Mouse (Mus musculus): ENCODE measurements around the gene Slc29a4.

Gene Slc29a4

DNA sequence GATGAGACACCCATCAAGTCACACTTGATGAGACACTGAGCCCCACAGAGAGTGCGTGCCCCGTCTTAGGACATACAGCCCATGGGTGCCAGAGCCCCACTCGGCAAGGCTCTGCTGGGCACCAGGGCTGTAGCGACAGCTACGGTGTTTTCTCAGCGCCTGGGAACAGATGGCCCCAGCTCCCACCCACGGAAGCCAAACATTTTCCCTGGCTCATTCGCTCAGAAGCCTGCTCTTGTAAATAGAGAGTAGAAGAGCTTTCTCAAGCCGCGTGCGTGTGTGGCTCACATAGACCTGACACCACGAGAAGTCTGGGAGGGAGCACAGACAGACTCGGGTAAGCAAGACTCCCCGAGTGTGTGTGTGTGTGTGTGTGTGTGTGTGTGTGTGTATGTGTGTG is at the start of gene Slc29a4:
TSS of gene Slc29a4 (plus strand) at position 265 of the 400 bp plus-strand sequence.
- CTCF ChIA-PET, result no interaction called here

DNA sequence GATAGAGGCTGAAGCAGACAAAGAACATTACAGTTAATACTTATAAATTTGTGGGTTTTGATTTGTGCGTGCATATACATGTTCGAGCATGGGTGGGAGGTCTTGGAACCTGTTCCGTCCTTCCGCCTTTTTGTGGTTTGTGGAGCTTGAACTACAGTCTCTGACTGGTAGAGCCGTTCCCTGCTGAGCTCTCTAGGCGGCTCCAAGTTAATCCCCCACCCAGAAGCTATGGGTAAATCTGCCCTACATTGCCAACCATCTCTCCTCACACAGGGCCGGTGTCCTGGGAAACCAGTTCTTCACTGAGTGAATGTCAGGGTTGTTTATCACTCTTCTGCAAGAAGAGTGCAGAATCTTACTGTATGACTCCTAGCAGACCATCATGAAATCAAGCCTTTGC is 44.1 kb upstream of the Slc29a4 start:
- CTCF ChIA-PET, result no interaction called here

DNA sequence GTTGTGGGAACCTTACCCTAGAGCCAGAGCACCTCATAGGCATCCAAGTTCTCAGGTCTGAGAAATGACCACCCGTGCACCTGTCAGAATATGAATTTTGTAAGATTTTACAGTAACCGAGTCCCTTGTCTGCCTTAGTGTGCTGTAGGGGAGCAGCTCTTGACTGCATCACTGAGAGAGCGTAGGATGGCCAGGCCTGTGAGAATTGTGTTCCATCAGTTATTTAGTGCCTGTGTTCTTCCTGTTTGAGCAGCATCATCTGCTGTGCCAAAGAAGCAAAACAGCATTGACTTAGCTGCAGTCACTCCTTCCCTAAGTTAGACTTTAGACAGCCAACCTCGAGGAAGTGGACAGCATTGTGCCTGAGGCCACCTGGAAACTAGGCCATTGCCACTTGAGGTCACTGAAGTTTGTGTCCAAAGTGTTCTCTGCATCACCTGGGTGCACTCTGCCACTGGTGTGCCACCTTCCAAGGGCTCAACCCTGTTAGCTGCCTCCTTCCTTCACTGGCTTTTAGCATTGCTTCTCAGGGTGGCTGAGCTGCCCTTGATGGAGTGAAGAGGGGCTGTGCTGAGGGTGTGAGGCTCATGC is 42.8 kb upstream of the Slc29a4 start:
- CTCF ChIA-PET, result interaction anchor here (0.5 kb wide), 1 partner anchor 93 kb away, joined by 6 read pairs; no protein-coding TSS in a partner anchor

DNA sequence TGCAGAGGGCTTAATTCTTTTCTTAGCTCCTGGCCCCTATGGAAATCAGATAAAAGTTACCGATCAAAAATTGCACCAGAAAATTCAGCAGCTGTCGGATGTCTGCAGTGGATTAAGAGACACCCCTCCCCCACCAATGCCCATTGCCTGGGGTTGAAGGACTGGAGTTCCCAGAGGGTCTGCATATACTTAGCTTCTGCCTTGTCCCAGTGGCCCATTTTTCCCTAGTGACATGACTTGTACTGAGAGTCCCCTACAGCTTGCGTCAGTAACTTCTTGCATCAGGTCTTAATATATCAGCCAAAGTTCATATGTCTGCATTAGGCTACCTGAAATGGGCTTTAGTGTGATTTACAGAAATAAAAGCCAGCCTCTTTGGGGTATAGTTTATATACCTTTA is 41.9 kb upstream of the Slc29a4 start:
- CTCF ChIA-PET, result interaction anchor here (0.6 kb wide), 1 partner anchor 342 kb away, joined by 3 read pairs; no protein-coding TSS in a partner anchor

DNA sequence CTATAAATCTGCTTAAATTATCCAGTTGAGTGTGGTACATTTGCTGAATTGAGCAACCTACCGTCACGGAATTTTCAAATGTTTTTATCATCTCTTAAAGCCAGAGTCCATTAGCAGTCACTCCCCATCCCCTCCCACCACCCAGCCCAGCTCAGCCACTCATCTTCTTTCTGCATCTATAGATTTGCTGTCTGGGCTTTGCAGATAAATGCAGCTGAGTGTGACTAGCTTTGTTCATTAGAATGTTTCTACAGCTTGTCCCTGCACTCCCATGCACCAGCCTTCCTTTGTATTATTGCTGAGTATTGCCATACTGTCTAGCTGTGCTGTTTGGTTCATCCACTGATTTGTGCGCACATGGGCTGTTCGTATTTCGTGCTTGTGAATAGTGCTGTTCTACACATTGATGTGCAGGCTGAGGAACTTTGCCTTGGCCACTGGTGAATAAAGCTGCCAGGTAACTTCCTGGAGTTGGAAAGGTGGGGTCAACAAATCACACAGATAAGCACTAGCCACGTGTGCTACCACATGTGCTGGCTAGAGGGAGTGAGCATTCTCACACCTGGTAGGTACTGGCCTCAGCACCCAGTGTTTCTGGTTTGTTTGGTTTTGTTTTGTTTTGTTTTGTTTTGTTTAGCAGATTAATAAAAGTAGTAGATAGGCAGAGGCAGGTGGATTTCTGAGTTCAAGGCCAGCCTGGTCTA is 41.4 kb upstream of the Slc29a4 start:
- CTCF ChIA-PET, result interaction anchor here (0.6 kb wide), 1 partner anchor 343 kb away, joined by 3 read pairs; no protein-coding TSS in a partner anchor

DNA sequence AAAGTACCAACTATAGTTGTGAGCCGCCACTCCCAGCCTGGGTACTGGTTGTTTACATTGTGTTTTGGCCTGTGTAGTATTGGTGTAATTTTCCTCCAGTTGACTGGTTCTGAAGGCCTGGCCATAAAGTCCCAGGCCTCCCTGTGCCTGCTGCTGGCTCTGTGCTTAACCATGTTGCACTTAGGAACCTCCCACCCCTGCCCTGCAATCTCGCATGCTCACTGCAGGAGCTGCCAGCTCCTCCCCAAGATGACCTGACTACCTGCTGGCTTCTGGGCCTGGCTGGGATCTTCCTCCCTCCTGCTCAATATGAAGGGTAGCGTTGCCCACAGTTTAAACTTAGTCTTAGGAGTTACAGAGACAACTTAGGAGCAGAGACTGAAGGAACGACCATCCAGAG is 40.0 kb upstream of the Slc29a4 start:
- CTCF ChIA-PET, result no interaction called here

DNA sequence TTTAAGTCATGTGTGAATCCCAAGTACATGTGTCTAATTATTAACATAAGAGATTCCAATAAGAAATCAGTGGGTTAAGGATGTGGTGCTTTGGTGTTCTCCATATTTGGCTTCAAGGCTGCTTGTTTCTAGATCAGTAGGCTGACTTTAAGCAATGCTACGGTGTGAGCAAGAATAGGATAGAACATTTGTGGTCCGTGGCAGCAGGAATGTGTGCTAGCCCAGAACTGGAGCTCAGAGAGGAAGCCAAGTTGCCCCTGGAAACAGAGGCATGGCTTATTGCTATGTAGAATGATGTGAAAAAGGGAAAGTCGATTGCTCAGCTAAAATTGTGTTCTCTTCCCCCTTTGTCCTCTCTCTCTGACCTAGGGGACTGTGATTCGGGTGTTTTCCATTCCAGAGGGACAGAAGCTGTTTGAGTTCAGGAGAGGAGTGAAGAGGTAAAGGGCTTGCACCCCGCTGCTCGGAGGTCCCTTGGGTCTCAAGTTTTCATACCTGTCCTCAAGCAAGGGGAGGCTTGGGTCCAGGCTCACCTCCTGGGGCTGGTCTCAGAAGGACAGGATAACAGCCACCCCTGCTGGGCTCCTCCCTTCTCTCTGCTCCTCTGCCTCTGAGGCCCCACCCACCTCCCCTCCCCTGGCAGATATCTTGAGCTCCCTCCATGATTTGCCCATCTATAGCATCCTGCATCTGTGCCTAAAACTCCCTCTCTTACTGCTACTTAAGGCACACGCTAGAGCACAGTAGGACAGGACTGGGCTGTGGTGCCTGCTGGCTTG is 31.5 kb upstream of the Slc29a4 start:
- CTCF ChIA-PET, result no interaction called here

DNA sequence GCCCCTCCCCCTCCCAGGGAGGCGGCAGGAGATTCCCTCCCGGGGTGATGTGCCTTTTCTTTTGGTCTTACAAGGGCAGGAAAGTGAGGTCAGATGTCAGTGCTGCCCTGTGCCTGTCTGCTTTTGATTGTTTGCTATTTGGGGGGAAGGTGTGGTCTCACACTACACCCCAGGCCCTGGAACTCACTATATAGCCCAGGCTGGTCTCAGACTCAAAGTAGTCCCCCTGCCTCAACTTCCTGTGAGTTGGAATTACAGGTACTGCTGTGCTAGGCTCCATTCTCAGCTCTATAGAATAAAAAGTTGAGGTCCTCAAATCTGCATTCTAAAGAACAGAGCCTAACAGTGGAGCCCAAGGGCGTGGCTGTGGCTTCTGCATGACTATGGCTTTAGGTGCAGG is 24.4 kb upstream of the Slc29a4 start:
- CTCF ChIA-PET, result interaction anchor here (0.7 kb wide), 1 partner anchor 224 kb away, joined by 3 read pairs; no protein-coding TSS in a partner anchor

DNA sequence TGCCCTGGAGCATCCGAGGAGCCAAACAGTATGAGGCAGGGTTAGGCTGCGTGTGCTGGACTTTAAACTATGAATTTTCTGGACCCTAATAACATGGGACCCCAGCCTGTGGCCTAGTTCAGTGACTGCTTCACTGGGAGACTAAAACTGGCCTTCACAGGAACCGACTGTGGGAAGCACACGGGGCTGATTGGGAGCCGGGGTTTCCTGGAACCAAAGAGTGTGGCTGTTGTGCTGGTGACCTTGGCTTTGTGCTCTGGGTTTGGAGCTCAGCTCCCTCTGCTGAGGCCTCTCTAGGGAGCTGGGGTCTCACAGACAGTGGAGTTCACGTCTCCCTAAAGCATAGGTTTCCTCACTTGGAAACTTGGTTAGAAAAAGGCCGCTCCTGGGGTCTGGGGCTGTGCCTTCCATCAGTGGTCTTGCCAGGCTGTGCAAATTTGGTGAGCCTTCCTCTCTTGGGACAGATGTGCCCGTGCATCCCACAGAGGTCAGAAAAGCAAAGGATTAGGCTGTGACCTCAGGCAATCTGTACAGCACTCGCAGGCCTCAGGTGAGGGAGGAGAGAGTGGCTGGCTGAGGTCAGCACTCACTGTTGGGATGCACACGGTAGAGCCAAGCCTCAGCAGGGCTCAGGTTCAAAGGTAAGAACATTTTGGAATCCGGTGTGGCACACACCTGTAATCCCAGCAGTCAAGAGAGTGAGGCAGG is 23.6 kb upstream of the Slc29a4 start:
- CTCF ChIA-PET, result interaction anchor here (0.7 kb wide), 1 partner anchor 223 kb away, joined by 3 read pairs; no protein-coding TSS in a partner anchor

DNA sequence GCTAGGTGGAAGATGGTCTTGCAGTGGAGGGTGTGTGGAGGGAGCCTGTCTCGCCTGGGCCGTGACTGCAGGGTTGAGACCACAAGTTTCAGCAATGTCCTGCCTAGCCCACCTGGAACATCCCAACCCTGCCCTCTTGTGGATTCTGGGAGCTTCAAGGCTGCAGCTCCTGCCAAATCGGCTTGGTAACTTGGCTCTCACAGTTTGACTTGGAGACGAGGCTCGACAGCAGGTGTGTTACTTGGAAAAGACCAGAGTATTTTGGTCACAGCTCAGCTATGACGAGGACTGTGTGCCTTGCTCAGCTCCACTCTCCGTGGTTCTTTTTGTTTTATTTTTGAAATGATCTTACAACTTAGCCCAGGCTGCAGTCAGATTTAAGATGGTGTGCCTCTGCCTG is 22.6 kb upstream of the Slc29a4 start:
- CTCF ChIA-PET, result no interaction called here

DNA sequence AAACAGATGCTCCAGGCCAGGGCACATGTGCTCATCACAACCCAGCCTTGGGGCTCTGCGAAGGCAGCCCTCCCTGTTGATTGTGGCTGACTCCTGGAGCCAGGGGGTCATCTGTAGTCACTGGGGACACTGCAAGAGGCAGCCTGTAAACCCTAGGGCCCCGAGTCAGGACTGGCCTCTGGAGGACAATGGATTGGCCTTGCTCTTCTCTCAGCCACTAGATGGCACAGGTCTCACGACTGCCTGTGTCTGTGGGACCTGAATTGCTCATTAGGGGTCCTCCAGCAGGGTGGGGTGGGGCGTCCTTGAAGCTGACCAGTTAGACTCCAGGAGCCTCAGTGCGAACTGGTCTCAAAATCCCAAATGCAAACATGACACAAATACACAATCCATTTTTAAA is 19.2 kb upstream of the Slc29a4 start:
- CTCF ChIA-PET, result no interaction called here

DNA sequence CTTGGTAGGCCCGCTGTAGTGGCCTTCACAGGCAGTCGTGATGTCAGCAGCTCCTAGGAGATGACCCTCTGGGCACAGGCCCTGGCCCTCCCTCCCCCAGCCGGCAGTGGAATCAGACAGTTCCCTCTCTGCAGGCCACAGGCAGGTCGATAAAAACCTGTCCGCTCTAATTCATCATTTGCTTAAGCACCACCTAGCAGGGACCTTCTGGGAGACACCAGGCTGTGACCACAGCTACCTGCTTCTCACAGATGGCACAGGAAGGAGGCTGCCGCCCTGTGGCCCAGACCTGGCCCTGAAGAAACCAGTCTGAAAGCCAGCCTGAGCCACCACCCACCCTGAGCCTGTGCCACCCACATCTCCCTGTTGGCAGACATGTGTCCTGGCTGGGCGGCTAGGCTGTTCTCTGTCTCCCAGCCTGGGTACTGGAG is 14.2 kb upstream of the Slc29a4 start:
- CTCF ChIA-PET, result no interaction called here

DNA sequence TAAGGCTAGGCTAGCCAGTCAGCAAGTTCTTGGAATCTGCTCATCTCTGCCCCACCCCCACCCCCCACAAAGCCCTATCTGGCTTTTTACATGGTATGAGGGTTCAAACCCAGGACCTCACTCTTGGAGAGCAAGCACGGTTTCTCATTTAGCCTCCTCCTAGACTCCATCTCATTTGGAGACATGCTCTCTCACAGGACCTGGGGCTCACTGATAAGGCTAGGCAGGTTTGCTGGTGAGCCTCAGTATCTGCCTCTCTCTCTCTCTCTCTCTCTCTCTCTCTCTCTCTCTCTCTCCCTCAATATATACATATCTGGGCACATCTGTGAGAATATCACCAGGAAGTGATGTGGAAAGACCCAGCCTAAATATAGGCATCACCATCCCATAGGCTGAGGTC is 13.2 kb upstream of the Slc29a4 start:
- CTCF ChIA-PET, result no interaction called here

DNA sequence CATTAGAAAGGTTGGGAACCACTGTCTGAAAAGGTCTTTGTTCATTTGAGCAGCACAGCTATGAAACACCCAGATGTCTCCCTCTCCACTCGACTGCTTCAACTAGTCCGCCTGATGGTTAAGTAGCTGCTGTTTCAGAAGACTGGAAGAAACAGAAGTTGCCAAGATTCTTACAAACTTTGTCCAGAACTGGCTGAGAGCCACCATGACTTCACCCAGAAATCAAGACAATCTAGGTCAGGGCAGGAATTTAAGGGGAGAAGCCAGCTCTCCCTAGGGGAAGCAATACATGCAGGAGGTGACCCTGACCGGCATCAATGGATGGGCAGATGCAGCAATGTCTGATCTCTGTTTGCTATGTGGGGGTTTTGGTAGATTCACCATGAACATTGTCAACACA is 10.4 kb upstream of the Slc29a4 start:
- CTCF ChIA-PET, result no interaction called here

DNA sequence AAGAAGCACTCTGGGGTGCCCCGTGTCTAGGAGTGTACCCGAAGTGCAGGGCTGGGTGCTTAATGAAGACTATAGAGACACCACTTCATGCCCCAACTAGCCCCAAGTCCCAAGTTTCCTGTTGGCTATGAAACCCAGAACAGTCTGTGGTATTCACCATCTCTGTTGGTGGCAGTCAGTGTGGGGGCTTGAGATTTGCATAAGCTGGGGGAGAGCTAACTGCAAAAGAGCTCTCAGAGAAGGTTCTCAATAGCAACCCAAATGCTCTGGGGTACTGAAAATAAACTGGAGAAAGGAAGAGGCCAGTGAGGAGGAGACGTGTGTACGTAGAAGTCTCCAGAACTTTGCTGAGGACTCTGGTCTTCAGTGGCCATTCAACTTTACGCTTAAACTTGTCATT is 9.8 kb upstream of the Slc29a4 start:
- CTCF ChIA-PET, result no interaction called here

DNA sequence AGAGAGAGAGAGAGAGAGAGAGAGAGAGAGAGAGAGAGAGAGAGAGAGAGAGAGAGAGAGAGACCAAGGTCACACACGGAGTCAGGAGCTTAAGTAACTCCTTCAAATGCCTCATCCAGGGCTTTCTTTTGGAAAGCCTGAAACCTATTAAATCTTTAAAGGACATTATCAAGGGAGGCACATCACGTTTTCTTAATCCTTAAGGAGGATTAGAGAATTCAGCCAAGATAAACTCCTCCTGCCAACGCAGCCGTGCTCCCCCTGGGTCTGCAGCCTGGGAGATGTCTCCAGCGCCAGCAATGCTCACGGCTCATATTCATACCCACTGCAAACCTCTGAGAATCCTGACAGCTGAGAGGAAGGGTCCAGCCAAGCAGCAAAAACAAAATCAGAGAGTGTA is 3.4 kb upstream of the Slc29a4 start:
- CTCF ChIA-PET, result interaction anchor here (0.6 kb wide), 1 partner anchor 128 kb away, joined by 5 read pairs; no protein-coding TSS in a partner anchor

DNA sequence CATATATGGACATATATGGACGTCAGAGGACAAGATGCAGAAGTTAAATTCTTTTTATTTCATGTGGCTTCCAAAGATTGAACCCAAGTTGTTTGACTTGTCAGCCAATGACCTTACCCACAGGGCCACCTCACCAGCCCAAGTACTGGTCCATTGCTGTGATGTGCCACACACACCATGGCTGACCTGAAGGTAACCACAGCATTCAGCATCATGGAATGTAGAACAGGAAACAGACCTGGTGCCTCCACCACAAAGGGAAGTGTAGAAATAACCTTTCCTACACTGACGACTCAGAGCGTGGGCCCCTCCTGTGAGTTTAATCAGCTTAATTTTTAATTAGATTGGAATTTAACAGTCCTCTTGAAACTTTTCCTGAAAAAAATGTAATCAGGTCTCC is 2.0 kb upstream of the Slc29a4 start:
- CTCF ChIA-PET, result no interaction called here

DNA sequence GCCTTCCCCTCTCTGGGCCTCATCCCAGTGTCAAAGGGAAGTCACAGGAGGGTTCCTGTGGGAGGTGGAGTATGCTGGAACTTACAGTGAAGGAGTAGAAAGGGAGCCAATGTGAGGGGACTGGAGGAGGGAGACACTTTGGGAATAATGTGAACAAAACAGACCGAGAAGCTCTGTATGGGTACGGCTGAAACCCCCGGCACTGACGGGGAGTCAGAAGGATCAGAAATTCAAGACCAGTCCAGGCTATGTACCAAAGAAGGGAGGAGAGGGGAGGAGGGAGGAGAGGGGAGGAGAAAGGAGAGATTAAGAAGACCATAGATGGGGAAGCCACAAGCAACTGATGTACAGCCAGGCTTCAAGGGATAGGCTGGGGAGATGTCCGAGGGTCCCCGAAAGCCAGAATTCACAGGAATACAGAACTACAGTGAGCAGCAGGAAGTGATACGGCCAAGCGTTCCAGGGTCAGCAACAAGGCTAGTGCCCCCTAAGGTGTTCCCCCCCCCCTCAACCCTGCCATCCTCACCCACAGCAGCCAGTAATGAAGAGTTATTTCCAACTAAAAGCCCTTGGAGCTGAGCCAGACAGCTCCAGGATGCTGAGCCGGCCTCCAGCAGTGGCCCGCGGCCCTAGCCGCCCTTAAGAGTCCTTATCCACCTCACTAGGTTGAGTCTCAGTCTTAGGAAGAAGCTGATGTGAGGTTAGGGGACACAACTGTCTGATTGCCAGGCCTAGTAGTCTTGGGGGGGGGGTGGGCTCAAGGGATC is 842 bp downstream of the Slc29a4 start:
- CTCF ChIA-PET, result interaction anchor here (0.6 kb wide), 1 partner anchor 821 kb away, joined by 14 read pairs; no protein-coding TSS in a partner anchor

DNA sequence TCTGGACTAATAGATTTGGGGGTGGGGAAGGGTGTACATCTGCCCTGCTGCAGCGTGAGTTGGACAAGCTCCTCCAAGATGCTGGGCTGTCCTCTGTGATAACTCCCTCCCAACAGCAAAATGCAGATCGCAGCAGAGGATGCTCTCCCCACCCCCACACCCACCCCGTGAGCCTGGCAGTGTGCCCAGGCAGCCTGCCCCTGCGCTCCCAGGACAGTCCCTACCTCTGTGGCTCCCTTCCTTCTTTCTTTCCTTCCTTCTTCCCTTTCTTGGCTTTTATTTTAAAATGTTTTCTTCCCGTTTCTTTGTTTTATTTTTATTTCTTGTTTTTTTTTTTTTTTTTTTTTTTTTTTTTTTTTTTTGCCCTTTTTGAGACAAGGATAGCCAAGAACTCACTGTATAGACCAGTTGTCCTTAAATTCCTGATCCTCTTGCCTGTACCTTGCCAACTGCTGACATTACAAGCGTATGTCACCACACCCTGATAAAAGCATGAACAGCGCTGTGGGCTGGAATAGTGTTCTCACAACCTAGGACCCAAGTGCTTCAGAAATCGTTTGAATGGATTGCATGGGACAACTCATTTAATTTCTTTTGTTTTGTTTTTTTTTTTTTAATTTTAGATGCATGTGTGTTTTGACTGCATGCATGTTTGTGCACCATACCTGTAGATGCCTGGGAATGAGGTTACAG is 1.6 kb downstream of the Slc29a4 start:
- CTCF ChIA-PET, result interaction anchor here (0.6 kb wide), 1 partner anchor 821 kb away, joined by 14 read pairs; no protein-coding TSS in a partner anchor

DNA sequence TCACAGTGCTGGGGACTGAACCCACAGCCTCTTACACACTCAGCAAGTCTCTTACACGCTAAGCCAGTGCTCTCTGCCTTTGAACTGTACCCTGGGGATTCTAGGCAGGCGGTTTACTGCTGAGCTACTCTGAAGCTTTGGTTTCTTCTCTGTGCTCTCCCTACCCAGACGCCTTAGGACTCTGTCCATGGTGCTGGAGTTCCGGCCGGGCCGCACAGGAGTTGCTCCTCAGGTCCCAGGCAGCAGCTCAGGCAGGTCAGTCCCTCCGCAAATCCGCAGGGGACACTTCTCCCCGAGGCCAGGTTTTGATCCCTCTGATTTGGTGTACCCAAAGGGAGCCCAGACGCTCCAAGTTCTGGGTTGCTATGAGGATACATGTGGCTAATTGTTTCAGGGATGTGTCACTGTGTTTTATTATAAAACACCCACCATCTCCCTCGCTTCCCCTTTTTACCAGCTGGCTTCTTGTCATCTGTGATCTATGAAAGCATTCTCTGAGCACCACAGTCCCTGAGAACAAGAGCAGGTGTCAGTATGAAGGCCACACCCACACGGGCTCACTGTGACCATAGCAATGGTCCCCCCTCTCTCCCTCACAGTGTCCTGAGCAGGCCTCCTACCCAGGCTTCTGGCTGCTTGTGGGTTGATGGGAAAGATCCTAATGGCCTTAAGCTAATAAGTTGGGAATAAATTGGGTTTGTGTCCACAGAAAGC is 2.5 kb downstream of the Slc29a4 start:
- CTCF ChIA-PET, result interaction anchor here (0.6 kb wide), 1 partner anchor 89 kb away, joined by 3 read pairs; no protein-coding TSS in a partner anchor
